Mouse (Mus musculus): ENCODE measurements around the gene Car5a. TPM values are rescaled to one million over a fixed set of nuclear protein-coding genes. Genes with fewer than 3 reads are reported as not detected.
A peak's percentile ranks its signal among the peaks of the same experiment; 100 is the strongest.

The Car5a gene
- polyA plus RNA-seq, 1 experiment: not detected

DNA sequence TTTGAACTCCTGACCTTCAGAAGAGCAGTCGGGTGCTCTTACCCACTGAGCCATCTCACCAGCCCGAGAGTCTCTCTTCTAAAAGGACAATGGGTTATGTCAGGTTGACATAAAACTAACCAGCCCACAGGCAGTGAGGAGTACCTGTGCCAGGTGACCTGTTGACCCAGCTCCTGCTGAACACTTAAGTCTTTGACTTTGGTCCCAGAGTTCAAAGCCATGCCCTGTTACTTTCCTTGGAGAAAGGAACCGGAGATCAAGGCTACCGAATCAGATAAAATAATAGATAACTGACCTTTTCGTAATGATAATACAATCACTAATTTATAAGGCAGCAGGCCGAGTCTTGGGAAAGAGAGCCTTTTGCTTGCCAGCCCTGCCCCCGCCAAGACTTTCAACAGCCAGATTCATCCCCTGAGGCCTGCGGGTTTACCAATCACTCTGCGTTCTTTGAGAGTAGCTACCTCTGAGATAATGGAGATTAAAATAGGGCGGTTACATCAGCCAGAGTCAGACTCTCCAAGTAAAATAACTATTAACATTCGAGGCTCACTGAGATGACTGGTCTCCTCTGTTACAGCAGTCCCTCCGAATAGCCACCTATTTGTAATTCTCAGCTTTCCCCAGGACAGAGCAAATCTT lies 12.6 kb downstream of the Car5a start:
- Histone ChIP-seq H3K36me3 (ENCODE audit: control insufficient read depth, insufficient read depth) (no peaks in the 10 kb centered on the region), H3K79me2 (ENCODE audit: control insufficient read depth, insufficient read depth) (no peaks in the 10 kb centered on the region), H3K27me3 (ENCODE audit: control insufficient read depth, insufficient read depth, insufficient read length) (no peaks in the 10 kb centered on the region), H3K79me3 (ENCODE audit: low read depth) (no peaks in the 10 kb centered on the region), H3ac (ENCODE audit: control insufficient read depth, insufficient read length, low read depth) (no peak overlapping the region), H3K4me3 (ENCODE audit: insufficient read depth, poor library complexity, severe bottlenecking) (no peak overlapping the region)
- TF ChIP-seq CTCF (IDR thresholded peaks at IDR 0.05; ENCODE audit: control insufficient read depth, insufficient read depth, insufficient read length) (no peak), MYOD1 (IDR thresholded peaks at IDR 0.05; ENCODE audit: control insufficient read depth, insufficient read length, low read depth) (no peak), MAX (IDR thresholded peaks at IDR 0.05) (no peak), USF1 (IDR thresholded peaks at IDR 0.05; ENCODE audit: low read depth) (no peak), CEBPB (IDR thresholded peaks at IDR 0.05; ENCODE audit: low read depth) (no peak), MYOG (IDR thresholded peaks at IDR 0.05; ENCODE audit: control insufficient read depth, extremely low read depth, insufficient read length) (no peak), FOSL1 (IDR thresholded peaks at IDR 0.05; ENCODE audit: insufficient read depth, low read length, poor library complexity, severe bottlenecking) (no peak)

DNA sequence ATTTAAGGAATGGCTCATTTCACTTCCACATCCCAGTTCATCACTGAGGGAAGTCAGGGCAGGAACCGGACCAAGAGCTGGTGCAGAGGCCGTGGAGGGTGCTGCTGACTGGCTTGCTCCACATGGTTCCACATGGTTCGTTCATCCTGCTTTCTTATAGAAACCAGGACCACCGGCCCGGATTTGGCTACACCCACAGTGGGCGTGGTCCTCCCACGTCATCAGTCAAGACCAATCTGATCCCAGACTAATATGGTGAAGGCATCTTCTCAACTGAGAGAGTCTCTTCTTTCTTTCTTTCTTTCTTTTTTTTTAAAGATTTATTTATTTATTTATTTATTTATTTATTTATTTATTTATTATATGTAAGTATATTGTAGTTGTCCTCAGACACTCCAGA lies 13.1 kb downstream of the Car5a start:
- no peaks in the 10 kb centered on the region for H3K36me3 ChIP-seq (ENCODE audit: control insufficient read depth, insufficient read depth)
- H3K79me3 ChIP-seq (ENCODE audit: low read depth): no peaks in the 10 kb centered on the region
- no peak overlapping the region for H3K4me3 ChIP-seq (ENCODE audit: insufficient read depth, poor library complexity, severe bottlenecking)
- no peaks in the 10 kb centered on the region for H3K79me2 ChIP-seq (ENCODE audit: control insufficient read depth, insufficient read depth)
- H3ac ChIP-seq (ENCODE audit: control insufficient read depth, insufficient read length, low read depth): no peak overlapping the region
- no peaks in the 10 kb centered on the region for H3K27me3 ChIP-seq (ENCODE audit: control insufficient read depth, insufficient read depth, insufficient read length)
- no peak for TF ChIP-seq FOSL1 (IDR thresholded peaks at IDR 0.05; ENCODE audit: insufficient read depth, low read length, poor library complexity, severe bottlenecking)
- no peak for TF ChIP-seq MYOD1 (IDR thresholded peaks at IDR 0.05; ENCODE audit: control insufficient read depth, insufficient read length, low read depth)
- TF ChIP-seq MAX (IDR thresholded peaks at IDR 0.05): no peak

DNA sequence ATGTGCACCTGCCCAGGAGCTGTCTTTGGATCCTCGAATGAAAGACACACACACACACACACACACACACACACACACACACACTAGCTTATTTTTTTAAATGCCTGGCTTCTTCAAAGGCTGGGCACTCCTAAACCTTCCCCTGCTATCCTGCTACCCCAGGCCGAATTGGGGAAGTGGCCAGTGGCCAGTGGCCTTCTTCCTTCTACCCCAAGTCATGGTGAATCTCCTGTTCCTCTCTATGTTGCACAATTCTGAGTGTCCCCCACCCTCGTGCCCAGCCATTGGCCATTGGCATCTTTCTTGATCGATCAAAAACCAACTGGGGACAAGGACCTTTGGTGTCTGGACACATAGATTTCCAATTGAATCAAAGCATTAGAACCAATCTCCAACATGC lies 14.7 kb downstream of the Car5a start:
- TF ChIP-seq MYOG (IDR thresholded peaks at IDR 0.05; ENCODE audit: control insufficient read depth, extremely low read depth, insufficient read length) (no peak), CEBPB (IDR thresholded peaks at IDR 0.05; ENCODE audit: low read depth) (no peak), FOSL1 (IDR thresholded peaks at IDR 0.05; ENCODE audit: insufficient read depth, low read length, poor library complexity, severe bottlenecking) (no peak), CTCF (IDR thresholded peaks at IDR 0.05; ENCODE audit: control insufficient read depth, insufficient read depth, insufficient read length) (no peak), MAX (IDR thresholded peaks at IDR 0.05) (no peak), MYOD1 (IDR thresholded peaks at IDR 0.05; ENCODE audit: control insufficient read depth, insufficient read length, low read depth) (no peak), USF1 (IDR thresholded peaks at IDR 0.05; ENCODE audit: low read depth) (no peak)
- no peak overlapping the region for H3K4me3 ChIP-seq (ENCODE audit: insufficient read depth, poor library complexity, severe bottlenecking)
- H3K36me3 ChIP-seq (ENCODE audit: control insufficient read depth, insufficient read depth): no peaks in the 10 kb centered on the region
- H3K79me2 ChIP-seq (ENCODE audit: control insufficient read depth, insufficient read depth): no peaks in the 10 kb centered on the region
- no peak overlapping the region for H3ac ChIP-seq (ENCODE audit: control insufficient read depth, insufficient read length, low read depth)
- no peaks in the 10 kb centered on the region for H3K79me3 ChIP-seq (ENCODE audit: low read depth)
- no peaks in the 10 kb centered on the region for H3K27me3 ChIP-seq (ENCODE audit: control insufficient read depth, insufficient read depth, insufficient read length)

DNA sequence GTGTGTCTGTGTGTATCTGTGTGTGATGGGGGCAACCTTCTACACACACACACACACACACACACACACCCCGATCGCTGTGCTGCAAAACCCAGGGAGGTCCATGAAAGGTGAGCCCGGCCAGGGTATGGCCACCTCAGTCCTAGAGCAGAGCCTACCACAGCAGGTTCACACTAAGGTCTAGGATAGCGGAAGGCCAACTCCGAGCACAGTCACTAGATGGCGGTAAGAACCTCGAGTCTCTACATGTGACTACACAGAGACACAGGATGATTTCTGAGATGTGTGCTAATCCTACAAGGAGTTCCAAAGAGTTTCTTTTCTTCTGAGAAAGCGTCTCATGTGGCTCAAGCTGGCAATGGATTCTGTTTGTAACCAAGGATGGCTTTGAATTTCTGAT lies 17.4 kb downstream of the Car5a start:
- H3K36me3 ChIP-seq (ENCODE audit: control insufficient read depth, insufficient read depth): no peaks in the 10 kb centered on the region
- H3K4me3 ChIP-seq (ENCODE audit: insufficient read depth, poor library complexity, severe bottlenecking): no peak overlapping the region
- H3K79me2 ChIP-seq (ENCODE audit: control insufficient read depth, insufficient read depth): no peaks in the 10 kb centered on the region
- no peaks in the 10 kb centered on the region for H3K79me3 ChIP-seq (ENCODE audit: low read depth)
- TF ChIP-seq MYOG (IDR thresholded peaks at IDR 0.05; ENCODE audit: control insufficient read depth, extremely low read depth, insufficient read length) (no peak), FOSL1 (IDR thresholded peaks at IDR 0.05; ENCODE audit: insufficient read depth, low read length, poor library complexity, severe bottlenecking) (no peak), USF1 (IDR thresholded peaks at IDR 0.05; ENCODE audit: low read depth) (no peak), MAX (IDR thresholded peaks at IDR 0.05) (no peak), CEBPB (IDR thresholded peaks at IDR 0.05; ENCODE audit: low read depth) (no peak), CTCF (IDR thresholded peaks at IDR 0.05; ENCODE audit: control insufficient read depth, insufficient read depth, insufficient read length) (peak; percentile 36), MYOD1 (IDR thresholded peaks at IDR 0.05; ENCODE audit: control insufficient read depth, insufficient read length, low read depth) (no peak)
- no peak overlapping the region for H3ac ChIP-seq (ENCODE audit: control insufficient read depth, insufficient read length, low read depth)
- H3K27me3 ChIP-seq (ENCODE audit: control insufficient read depth, insufficient read depth, insufficient read length): no peaks in the 10 kb centered on the region

DNA sequence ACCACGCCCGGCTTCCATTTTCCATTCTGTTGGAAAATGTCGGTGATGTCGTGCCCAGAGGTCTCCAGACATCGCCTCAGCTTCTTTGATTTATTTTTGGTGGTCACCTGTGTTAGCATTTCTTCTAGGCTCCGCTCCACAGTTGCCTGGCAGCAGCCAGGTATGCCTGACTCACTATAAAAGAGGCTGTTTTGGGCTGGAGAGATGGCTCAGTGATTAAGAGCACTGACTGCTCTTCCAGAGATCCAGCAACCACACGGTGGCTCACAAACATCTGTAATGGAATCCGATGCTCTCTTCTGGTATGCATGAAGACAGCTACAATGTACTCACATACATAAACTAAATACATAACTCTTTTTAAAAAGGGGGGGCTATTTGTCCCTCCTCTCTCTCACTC lies 18.4 kb downstream of the Car5a start:
- Histone ChIP-seq H3ac (ENCODE audit: control insufficient read depth, insufficient read length, low read depth) (no peak overlapping the region), H3K4me3 (ENCODE audit: insufficient read depth, poor library complexity, severe bottlenecking) (no peak overlapping the region), H3K27me3 (ENCODE audit: control insufficient read depth, insufficient read depth, insufficient read length) (no peaks in the 10 kb centered on the region), H3K79me3 (ENCODE audit: low read depth) (no peaks in the 10 kb centered on the region), H3K79me2 (ENCODE audit: control insufficient read depth, insufficient read depth) (no peaks in the 10 kb centered on the region), H3K36me3 (ENCODE audit: control insufficient read depth, insufficient read depth) (no peaks in the 10 kb centered on the region)
- TF ChIP-seq MAX (IDR thresholded peaks at IDR 0.05) (no peak), CEBPB (IDR thresholded peaks at IDR 0.05; ENCODE audit: low read depth) (no peak), FOSL1 (IDR thresholded peaks at IDR 0.05; ENCODE audit: insufficient read depth, low read length, poor library complexity, severe bottlenecking) (no peak), MYOG (IDR thresholded peaks at IDR 0.05; ENCODE audit: control insufficient read depth, extremely low read depth, insufficient read length) (no peak)

DNA sequence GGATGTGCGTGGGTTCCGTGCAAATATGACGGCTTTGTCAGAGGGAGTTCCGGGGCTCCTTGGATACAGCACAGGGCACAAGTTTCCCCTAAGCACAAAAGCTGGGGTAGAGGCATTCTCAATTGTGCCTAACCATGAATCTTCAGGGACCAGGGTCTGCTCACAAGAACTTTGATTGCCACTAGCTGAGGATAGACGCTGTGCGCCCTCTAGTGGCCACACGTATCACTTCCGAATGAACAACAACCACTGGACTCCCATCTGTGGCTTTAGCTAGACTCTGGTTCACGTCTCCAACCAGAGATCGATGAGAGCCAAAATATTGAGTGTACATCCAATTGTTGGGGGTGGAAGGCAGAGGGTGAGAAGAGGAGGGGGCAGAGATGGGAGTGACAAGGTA lies 19.1 kb downstream of the Car5a start:
- no peak overlapping the region for H3K4me3 ChIP-seq (ENCODE audit: insufficient read depth, poor library complexity, severe bottlenecking)
- H3K79me2 ChIP-seq (ENCODE audit: control insufficient read depth, insufficient read depth): no peaks in the 10 kb centered on the region
- no peaks in the 10 kb centered on the region for H3K27me3 ChIP-seq (ENCODE audit: control insufficient read depth, insufficient read depth, insufficient read length)
- TF ChIP-seq CEBPB (IDR thresholded peaks at IDR 0.05; ENCODE audit: low read depth): no peak
- peak; percentile 42 for TF ChIP-seq CTCF (IDR thresholded peaks at IDR 0.05; ENCODE audit: control insufficient read depth, insufficient read depth, insufficient read length)
- no peak for TF ChIP-seq MAX (IDR thresholded peaks at IDR 0.05)
- H3K36me3 ChIP-seq (ENCODE audit: control insufficient read depth, insufficient read depth): no peaks in the 10 kb centered on the region
- no peak overlapping the region for H3ac ChIP-seq (ENCODE audit: control insufficient read depth, insufficient read length, low read depth)
- no peaks in the 10 kb centered on the region for H3K79me3 ChIP-seq (ENCODE audit: low read depth)
